Mouse (Mus musculus): Measurements from ENCODE around the gene Cfdp1. TPM values are rescaled to one million over a fixed set of nuclear protein-coding genes. Genes with fewer than 3 reads are reported as not detected.

Cfdp1 gene
- polyA plus RNA-seq, 1 experiment: 88.3 TPM

GRCm38 (mm10) chr8:111765616-111766015 is 88.5 kb downstream of the Cfdp1 start:
- Histone ChIP-seq H3K4me3 (ENCODE audit: insufficient read depth, low read length) (no peak overlapping the region), H3K27ac (ENCODE audit: insufficient read depth, low read depth, low read length) (no peak overlapping the region), H3K4me1 (ENCODE audit: control insufficient read depth, insufficient read depth, low read length) (no peaks in the 10 kb centered on the region)
- TF ChIP-seq CTCF (IDR thresholded peaks at IDR 0.05; ENCODE audit: low read depth, low read length) (no peak), POLR2A (IDR thresholded peaks at IDR 0.05; ENCODE audit: borderline replicate concordance, low read depth, low read length) (no peak)

GRCm38 (mm10) chr8:111765096-111765495 is 89.0 kb downstream of the Cfdp1 start:
- H3K4me1 ChIP-seq (ENCODE audit: control insufficient read depth, insufficient read depth, low read length): no peaks in the 10 kb centered on the region
- no peak overlapping the region for H3K4me3 ChIP-seq (ENCODE audit: insufficient read depth, low read length)
- no peak for TF ChIP-seq CTCF (IDR thresholded peaks at IDR 0.05; ENCODE audit: low read depth, low read length)
- TF ChIP-seq POLR2A (IDR thresholded peaks at IDR 0.05; ENCODE audit: borderline replicate concordance, low read depth, low read length): no peak
- H3K27ac ChIP-seq (ENCODE audit: insufficient read depth, low read depth, low read length): no peak overlapping the region

- TF ChIP-seq CTCF (IDR thresholded peaks at IDR 0.05; ENCODE audit: low read depth, low read length) (no peak), POLR2A (IDR thresholded peaks at IDR 0.05; ENCODE audit: borderline replicate concordance, low read depth, low read length) (no peak)
- no peaks in the 10 kb centered on the region for H3K4me1 ChIP-seq (ENCODE audit: control insufficient read depth, insufficient read depth, low read length)
- no peak overlapping the region for H3K4me3 ChIP-seq (ENCODE audit: insufficient read depth, low read length)
- no peak overlapping the region for H3K27ac ChIP-seq (ENCODE audit: insufficient read depth, low read depth, low read length)
Observed at GRCm38 (mm10) chr8:111760708-111761107, 93.4 kb downstream of the Cfdp1 start.

GRCm38 (mm10) chr8:111758817-111759216 is 95.3 kb downstream of the Cfdp1 start:
- no peak overlapping the region for H3K4me3 ChIP-seq (ENCODE audit: insufficient read depth, low read length)
- TF ChIP-seq CTCF (IDR thresholded peaks at IDR 0.05; ENCODE audit: low read depth, low read length) (no peak), POLR2A (IDR thresholded peaks at IDR 0.05; ENCODE audit: borderline replicate concordance, low read depth, low read length) (no peak)
- H3K27ac ChIP-seq (ENCODE audit: insufficient read depth, low read depth, low read length): no peak overlapping the region
- H3K4me1 ChIP-seq (ENCODE audit: control insufficient read depth, insufficient read depth, low read length): no peaks in the 10 kb centered on the region

GRCm38 (mm10) chr8:111757599-111757998 is 96.5 kb downstream of the Cfdp1 start:
- H3K4me3 ChIP-seq (ENCODE audit: insufficient read depth, low read length): no peak overlapping the region
- no peak overlapping the region for H3K27ac ChIP-seq (ENCODE audit: insufficient read depth, low read depth, low read length)
- no peaks in the 10 kb centered on the region for H3K4me1 ChIP-seq (ENCODE audit: control insufficient read depth, insufficient read depth, low read length)
- TF ChIP-seq POLR2A (IDR thresholded peaks at IDR 0.05; ENCODE audit: borderline replicate concordance, low read depth, low read length): no peak
- no peak for TF ChIP-seq CTCF (IDR thresholded peaks at IDR 0.05; ENCODE audit: low read depth, low read length)

- Histone ChIP-seq H3K27ac (ENCODE audit: insufficient read depth, low read depth, low read length) (no peak overlapping the region), H3K4me1 (ENCODE audit: control insufficient read depth, insufficient read depth, low read length) (no peaks in the 10 kb centered on the region), H3K4me3 (ENCODE audit: insufficient read depth, low read length) (no peak overlapping the region)
- TF ChIP-seq POLR2A (IDR thresholded peaks at IDR 0.05; ENCODE audit: borderline replicate concordance, low read depth, low read length): no peak
Observed at GRCm38 (mm10) chr8:111754736-111755135, 99.4 kb downstream of the Cfdp1 start.

- TF ChIP-seq POLR2A (IDR thresholded peaks at IDR 0.05; ENCODE audit: borderline replicate concordance, low read depth, low read length) (no peak), CTCF (IDR thresholded peaks at IDR 0.05; ENCODE audit: low read depth, low read length) (no peak)
- Histone ChIP-seq H3K4me1 (ENCODE audit: control insufficient read depth, insufficient read depth, low read length) (no peaks in the 10 kb centered on the region), H3K27ac (ENCODE audit: insufficient read depth, low read depth, low read length) (no peak overlapping the region), H3K4me3 (ENCODE audit: insufficient read depth, low read length) (no peak overlapping the region)
Observed at GRCm38 (mm10) chr8:111754088-111754487, 100.0 kb downstream of the Cfdp1 start.

- peaks cover 5% of the 10 kb centered on the region; the same call in 1 of the 2 replicates for H3K4me1 ChIP-seq (ENCODE audit: control insufficient read depth, insufficient read depth, low read length)
- TF ChIP-seq CTCF (IDR thresholded peaks at IDR 0.05; ENCODE audit: low read depth, low read length) (no peak), POLR2A (IDR thresholded peaks at IDR 0.05; ENCODE audit: borderline replicate concordance, low read depth, low read length) (no peak)
- H3K4me3 ChIP-seq (ENCODE audit: insufficient read depth, low read length): no peak overlapping the region
- H3K27ac ChIP-seq (ENCODE audit: insufficient read depth, low read depth, low read length): no peak overlapping the region
Observed at GRCm38 (mm10) chr8:111748766-111749165, 105.3 kb downstream of the Cfdp1 start.

- TF ChIP-seq POLR2A (IDR thresholded peaks at IDR 0.05; ENCODE audit: borderline replicate concordance, low read depth, low read length) (no peak), CTCF (IDR thresholded peaks at IDR 0.05; ENCODE audit: low read depth, low read length) (no peak)
- H3K4me3 ChIP-seq (ENCODE audit: insufficient read depth, low read length): no peak overlapping the region
- no peak overlapping the region for H3K27ac ChIP-seq (ENCODE audit: insufficient read depth, low read depth, low read length)
- H3K4me1 ChIP-seq (ENCODE audit: control insufficient read depth, insufficient read depth, low read length): peaks cover 5% of the 10 kb centered on the region; the same call in 1 of the 2 replicates
Observed at GRCm38 (mm10) chr8:111747866-111748649, 106.0 kb downstream of the Cfdp1 start.

- no peak overlapping the region for H3K27ac ChIP-seq (ENCODE audit: insufficient read depth, low read depth, low read length)
- no peak for TF ChIP-seq POLR2A (IDR thresholded peaks at IDR 0.05; ENCODE audit: borderline replicate concordance, low read depth, low read length)
- no peak for TF ChIP-seq CTCF (IDR thresholded peaks at IDR 0.05; ENCODE audit: low read depth, low read length)
- peaks cover 5% of the 10 kb centered on the region; the same call in 1 of the 2 replicates for H3K4me1 ChIP-seq (ENCODE audit: control insufficient read depth, insufficient read depth, low read length)
- H3K4me3 ChIP-seq (ENCODE audit: insufficient read depth, low read length): no peak overlapping the region
Observed at GRCm38 (mm10) chr8:111746582-111747465, 107.3 kb downstream of the Cfdp1 start.

All from bone marrow macrophage, adult 2 months (primary cell).